Mouse (Mus musculus): ENCODE results near the gene Lrp6. TPM values are rescaled to one million over a fixed set of nuclear protein-coding genes. Genes with fewer than 3 reads are reported as not detected.

Lrp6 gene
- polyA plus RNA-seq, 1 experiment from 2014 or later = 12.4 TPM

DNA sequence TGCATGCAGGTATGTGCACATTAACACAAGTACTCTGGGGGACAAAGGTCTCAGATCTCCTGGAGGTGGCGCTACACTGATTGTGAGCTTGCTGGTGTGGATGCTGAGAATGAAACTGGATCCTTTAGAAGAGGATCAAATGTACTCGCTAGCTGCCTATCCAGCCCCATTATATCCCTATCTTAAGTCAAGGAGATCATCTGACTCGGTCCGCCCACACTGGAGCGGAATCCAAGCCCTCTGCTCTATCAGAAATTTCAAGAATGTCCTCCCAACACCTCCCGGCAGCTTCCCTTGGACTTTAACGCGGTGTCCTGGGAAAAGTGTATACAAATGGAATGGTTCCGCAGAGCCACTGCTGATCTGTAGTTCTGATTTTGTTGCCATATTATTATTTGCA, 77.1 kb downstream of the Lrp6 start:
- Histone ChIP-seq H3K4me1 (replicated peaks; ENCODE audit: control insufficient read depth, insufficient read depth, low read length) (no peaks in the 10 kb centered on the region), H3K27me3 (replicated peaks; ENCODE audit: control insufficient read depth, insufficient read depth, low read length) (no peaks in the 10 kb centered on the region), H3K9me3 (ENCODE audit: control insufficient read depth) (no peaks in the 10 kb centered on the region), H3K4me2 (replicated peaks; ENCODE audit: low read depth) (no peak overlapping the region), H3K9ac (ENCODE audit: low read depth, low read length) (no peak overlapping the region), H3K4me3 (ENCODE audit: low read depth, low read length) (no peak overlapping the region), H3K27ac (ENCODE audit: low read depth, low read length) (no peak overlapping the region), H3K36me3 (ENCODE audit: control insufficient read depth, insufficient read depth) (peaks cover 13% of the 10 kb centered on the region)
- peak; percentile 23; the same call in 1 of the 2 replicates for TF ChIP-seq CTCF (IDR thresholded peaks at IDR 0.05; ENCODE audit: low read depth)
- 79% methylated on average over 9 of the region's 9 CpGs for WGBS
- no peak for ATAC-seq

DNA sequence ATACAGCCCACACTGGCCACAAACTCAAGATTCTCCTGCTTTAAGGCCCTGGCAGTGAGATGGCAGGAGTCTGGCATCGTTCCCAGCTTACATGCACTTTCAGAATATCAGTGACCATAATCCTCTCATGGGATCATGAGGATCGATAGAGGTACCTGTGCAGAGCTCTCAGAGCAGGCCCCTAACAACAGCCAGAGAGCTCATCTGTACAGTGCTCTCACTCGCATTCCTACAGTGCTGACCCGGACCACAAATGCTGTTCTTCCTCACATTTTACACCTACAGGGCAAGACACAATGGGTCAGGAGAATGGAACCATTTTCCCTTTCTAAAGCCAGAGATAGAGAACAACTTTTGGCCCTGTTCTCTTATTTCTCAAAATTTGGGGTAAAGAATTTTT, 77.6 kb downstream of the Lrp6 start:
- H3K9me3 ChIP-seq (ENCODE audit: control insufficient read depth) = no peaks in the 10 kb centered on the region
- WGBS = 96% methylated on average over 4 of the region's 4 CpGs
- H3K9ac ChIP-seq (ENCODE audit: low read depth, low read length) = no peak overlapping the region
- H3K4me3 ChIP-seq (ENCODE audit: low read depth, low read length) = no peak overlapping the region
- H3K4me2 ChIP-seq (replicated peaks; ENCODE audit: low read depth) = no peak overlapping the region
- H3K27me3 ChIP-seq (replicated peaks; ENCODE audit: control insufficient read depth, insufficient read depth, low read length) = no peaks in the 10 kb centered on the region
- peaks cover 16% of the 10 kb centered on the region for H3K36me3 ChIP-seq (ENCODE audit: control insufficient read depth, insufficient read depth)
- no peaks in the 10 kb centered on the region for H3K4me1 ChIP-seq (replicated peaks; ENCODE audit: control insufficient read depth, insufficient read depth, low read length)
- no peak for TF ChIP-seq CTCF (IDR thresholded peaks at IDR 0.05; ENCODE audit: low read depth)
- no peak for ATAC-seq
- no peak overlapping the region for H3K27ac ChIP-seq (ENCODE audit: low read depth, low read length)

GRCm38 (mm10) chr6:134486318-134486717, 80.4 kb downstream of the Lrp6 start:
- TF ChIP-seq CTCF (IDR thresholded peaks at IDR 0.05; ENCODE audit: low read depth) = no peak
- WGBS = 71% methylated on average over 9 of the region's 9 CpGs

DNA sequence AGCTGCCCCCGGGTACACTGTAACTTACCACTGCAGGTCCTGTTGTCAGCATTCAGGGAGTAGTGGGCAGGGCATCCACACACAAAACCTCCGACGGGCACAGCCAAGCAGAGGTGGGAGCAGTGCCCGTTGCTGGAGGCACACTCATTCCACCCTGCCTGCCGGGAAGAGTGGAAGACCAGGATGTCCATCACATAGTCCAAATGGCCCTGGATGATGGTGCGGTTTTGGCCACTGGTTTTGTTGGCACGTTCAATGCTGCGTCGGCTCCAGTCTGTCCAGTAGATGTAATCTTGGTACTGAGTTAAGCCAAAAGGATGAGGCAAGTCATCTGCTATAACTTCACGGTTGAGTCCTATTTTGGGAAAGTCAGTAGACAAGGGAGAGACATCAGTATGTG, 87.3 kb downstream of the Lrp6 start:
- Histone ChIP-seq H3K9me3 (ENCODE audit: control insufficient read depth) (no peaks in the 10 kb centered on the region), H3K36me3 (ENCODE audit: control insufficient read depth, insufficient read depth) (peaks cover 25% of the 10 kb centered on the region), H3K4me3 (ENCODE audit: low read depth, low read length) (no peak overlapping the region), H3K27me3 (replicated peaks; ENCODE audit: control insufficient read depth, insufficient read depth, low read length) (no peaks in the 10 kb centered on the region), H3K9ac (ENCODE audit: low read depth, low read length) (no peak overlapping the region), H3K27ac (ENCODE audit: low read depth, low read length) (no peak overlapping the region), H3K4me1 (replicated peaks; ENCODE audit: control insufficient read depth, insufficient read depth, low read length) (no peaks in the 10 kb centered on the region), H3K4me2 (replicated peaks; ENCODE audit: low read depth) (no peak overlapping the region)
- no peak for ATAC-seq
- TF ChIP-seq CTCF (IDR thresholded peaks at IDR 0.05; ENCODE audit: low read depth) = no peak
- WGBS = 91% methylated on average over 10 of the region's 10 CpGs

More at GRCm38 (mm10) chr6:134486318-134486717, 80.4 kb downstream of the Lrp6 start:
- ATAC-seq = no peak
- no peak overlapping the region for H3K27ac ChIP-seq (ENCODE audit: low read depth, low read length)
- H3K9ac ChIP-seq (ENCODE audit: low read depth, low read length) = no peak overlapping the region
- H3K4me3 ChIP-seq (ENCODE audit: low read depth, low read length) = no peak overlapping the region
- H3K27me3 ChIP-seq (replicated peaks; ENCODE audit: control insufficient read depth, insufficient read depth, low read length) = no peaks in the 10 kb centered on the region
- H3K36me3 ChIP-seq (ENCODE audit: control insufficient read depth, insufficient read depth) = peaks cover 16% of the 10 kb centered on the region
- H3K4me1 ChIP-seq (replicated peaks; ENCODE audit: control insufficient read depth, insufficient read depth, low read length) = no peaks in the 10 kb centered on the region
- no peaks in the 10 kb centered on the region for H3K9me3 ChIP-seq (ENCODE audit: control insufficient read depth)
- H3K4me2 ChIP-seq (replicated peaks; ENCODE audit: low read depth) = no peak overlapping the region

- Histone ChIP-seq H3K36me3 (ENCODE audit: control insufficient read depth, insufficient read depth) (peaks cover 18% of the 10 kb centered on the region), H3K4me1 (replicated peaks; ENCODE audit: control insufficient read depth, insufficient read depth, low read length) (no peaks in the 10 kb centered on the region), H3K27ac (ENCODE audit: low read depth, low read length) (no peak overlapping the region), H3K27me3 (replicated peaks; ENCODE audit: control insufficient read depth, insufficient read depth, low read length) (no peaks in the 10 kb centered on the region), H3K4me2 (replicated peaks; ENCODE audit: low read depth) (no peak overlapping the region), H3K4me3 (ENCODE audit: low read depth, low read length) (no peak overlapping the region), H3K9me3 (ENCODE audit: control insufficient read depth) (no peaks in the 10 kb centered on the region), H3K9ac (ENCODE audit: low read depth, low read length) (no peak overlapping the region)
- 90% methylated on average over 7 of the region's 7 CpGs for WGBS
- ATAC-seq = no peak
- no peak for TF ChIP-seq CTCF (IDR thresholded peaks at IDR 0.05; ENCODE audit: low read depth)
These were observed 93.6 kb downstream of the Lrp6 start for GRCm38 (mm10) chr6:134473143-134473561.

GRCm38 (mm10) chr6:134470857-134471256, 95.9 kb downstream of the Lrp6 start:
- no peak overlapping the region for H3K9ac ChIP-seq (ENCODE audit: low read depth, low read length)
- H3K4me1 ChIP-seq (replicated peaks; ENCODE audit: control insufficient read depth, insufficient read depth, low read length) = no peaks in the 10 kb centered on the region
- H3K9me3 ChIP-seq (ENCODE audit: control insufficient read depth) = no peaks in the 10 kb centered on the region
- TF ChIP-seq CTCF (IDR thresholded peaks at IDR 0.05; ENCODE audit: low read depth) = no peak
- H3K4me2 ChIP-seq (replicated peaks; ENCODE audit: low read depth) = peak overlapping the region; percentile 35
- peak; percentile 56; the same call in 1 of the 2 replicates for ATAC-seq
- peaks cover 14% of the 10 kb centered on the region for H3K36me3 ChIP-seq (ENCODE audit: control insufficient read depth, insufficient read depth)
- no peaks in the 10 kb centered on the region for H3K27me3 ChIP-seq (replicated peaks; ENCODE audit: control insufficient read depth, insufficient read depth, low read length)
- H3K27ac ChIP-seq (ENCODE audit: low read depth, low read length) = no peak overlapping the region
- no peak overlapping the region for H3K4me3 ChIP-seq (ENCODE audit: low read depth, low read length)
- 44% methylated on average over 14 of the region's 14 CpGs for WGBS

GRCm38 (mm10) chr6:134469297-134469696, 97.5 kb downstream of the Lrp6 start:
- 75% methylated on average over 2 of the region's 2 CpGs for WGBS
- Histone ChIP-seq H3K4me2 (replicated peaks; ENCODE audit: low read depth) (no peak overlapping the region), H3K27me3 (replicated peaks; ENCODE audit: control insufficient read depth, insufficient read depth, low read length) (no peaks in the 10 kb centered on the region), H3K27ac (ENCODE audit: low read depth, low read length) (no peak overlapping the region), H3K4me3 (ENCODE audit: low read depth, low read length) (no peak overlapping the region), H3K9me3 (ENCODE audit: control insufficient read depth) (no peaks in the 10 kb centered on the region), H3K4me1 (replicated peaks; ENCODE audit: control insufficient read depth, insufficient read depth, low read length) (no peaks in the 10 kb centered on the region), H3K36me3 (ENCODE audit: control insufficient read depth, insufficient read depth) (peaks cover 18% of the 10 kb centered on the region), H3K9ac (ENCODE audit: low read depth, low read length) (no peak overlapping the region)
- no peak for ATAC-seq
- TF ChIP-seq CTCF (IDR thresholded peaks at IDR 0.05; ENCODE audit: low read depth) = 0 out of 2 replicates have a peak, but pooled peaks have one; percentile 17

Measured in intestine, postnatal 0 days (tissue).